Mouse (Mus musculus): ENCODE measurements around the gene Cox7a2l. TPM values are rescaled to one million over a fixed set of nuclear protein-coding genes. Genes with fewer than 3 reads are reported as not detected.

Gene Cox7a2l
- total RNA-seq (2014; rRNA removed) (184 and 203 TPM in 2 replicates), polyA plus RNA-seq (2012; rRNA removed) (88.8 and 114 TPM in 2 replicates)

DNA sequence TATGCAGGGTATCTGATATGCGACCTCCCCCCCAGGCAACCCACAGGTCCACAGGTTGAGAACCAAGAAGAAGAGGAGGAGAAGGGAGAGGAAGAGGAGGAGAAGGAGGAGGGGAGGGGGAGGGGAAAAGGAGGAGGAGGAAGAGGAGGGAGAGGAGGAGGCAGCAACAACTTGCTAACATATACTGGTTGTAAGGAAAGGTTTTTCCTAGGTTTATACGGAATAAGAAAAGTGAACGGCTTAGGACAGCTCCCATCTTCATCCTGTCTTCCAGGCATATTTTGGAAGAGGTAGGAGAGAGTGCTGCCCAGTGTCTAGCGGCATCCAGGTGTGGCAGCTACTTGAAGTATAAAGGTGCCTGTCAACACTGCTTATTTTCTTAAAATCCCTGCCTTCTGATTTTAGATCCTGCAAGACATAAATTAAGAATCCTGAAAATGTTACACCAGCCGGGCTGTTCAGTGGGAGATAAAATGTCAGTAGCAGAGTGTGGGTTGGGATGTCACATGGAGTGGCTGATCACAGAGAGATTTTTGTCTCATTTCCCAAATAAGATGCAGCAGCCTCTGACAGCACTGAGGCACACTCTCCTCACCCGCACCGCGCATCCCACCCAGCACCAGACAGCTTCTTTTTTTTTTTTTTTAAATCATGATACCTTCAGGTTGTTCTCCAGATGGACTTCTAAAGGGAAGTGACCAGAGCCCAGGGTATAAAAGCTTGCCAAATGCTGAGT is at the start of gene Cox7a2l:
Cox7a2l (minus strand) TSS at position 51 of the 736 bp plus-strand sequence.
- no peak within 1 kb of the TSS for H3K9ac ChIP-seq (ENCODE audit: low read depth, low read length)
- TF ChIP-seq CTCF (IDR thresholded peaks at IDR 0.05; ENCODE audit: low read depth, low read length) (no peak), POLR2A (IDR thresholded peaks at IDR 0.05; ENCODE audit: extremely low read depth, insufficient read depth, low read length) (no peak)
- peaks cover 6% of the 10 kb centered on the region; the same call in 1 of the 2 replicates for H3K4me1 ChIP-seq (ENCODE audit: control insufficient read depth, insufficient read depth, low read length)
- no peak for DNase-seq (ENCODE audit: extremely low read depth, low read depth, low spot score)
- H3K36me3 ChIP-seq (ENCODE audit: control insufficient read depth, insufficient read depth, low read length), result no peaks in the 10 kb centered on the region
- H3K4me3 ChIP-seq (ENCODE audit: insufficient read depth, low read depth, low read length), result no peak within 1 kb of the TSS
- H3K27me3 ChIP-seq (ENCODE audit: control insufficient read depth, insufficient read depth, low read length), result no peaks in the 10 kb centered on the region
- peaks cover 16% of the 10 kb centered on the region for H3K79me2 ChIP-seq (ENCODE audit: control insufficient read depth, insufficient read depth, low read length)
- 94% methylated on average over 8 of the region's 8 CpGs for WGBS
- H3K27ac ChIP-seq (replicated peaks; ENCODE audit: insufficient read depth, low read depth, low read length), result no peak within 1 kb of the TSS

DNA sequence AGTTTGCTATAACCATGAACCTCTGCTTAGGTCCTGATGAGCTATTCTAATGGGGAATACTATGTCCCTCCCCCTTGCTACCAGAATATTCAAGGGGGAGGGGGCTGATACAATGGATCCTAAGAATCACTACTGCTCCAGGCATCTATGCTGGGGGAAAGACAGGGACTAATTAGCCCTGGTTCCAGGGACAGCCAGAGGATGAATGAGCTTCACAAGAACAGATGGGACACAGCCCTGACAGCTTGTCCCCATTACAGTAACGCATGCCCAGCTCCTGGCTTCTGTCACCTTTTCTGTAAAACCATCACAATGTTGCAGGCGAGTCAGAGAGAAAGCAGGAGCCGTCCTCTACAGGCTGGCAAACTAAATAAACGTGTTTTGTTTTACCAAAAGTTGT is 48.4 kb upstream of the Cox7a2l start:
- Histone ChIP-seq H3K27me3 (ENCODE audit: control insufficient read depth, insufficient read depth, low read length) (no peaks in the 10 kb centered on the region), H3K4me3 (ENCODE audit: insufficient read depth, low read depth, low read length) (no peak overlapping the region), H3K36me3 (ENCODE audit: control insufficient read depth, insufficient read depth, low read length) (no peaks in the 10 kb centered on the region), H3K9ac (ENCODE audit: low read depth, low read length) (no peak overlapping the region), H3K27ac (replicated peaks; ENCODE audit: insufficient read depth, low read depth, low read length) (no peak overlapping the region), H3K79me2 (ENCODE audit: control insufficient read depth, insufficient read depth, low read length) (no peaks in the 10 kb centered on the region), H3K4me1 (ENCODE audit: control insufficient read depth, insufficient read depth, low read length) (peaks cover 5% of the 10 kb centered on the region; the same call in 1 of the 2 replicates)
- 90% methylated on average over 4 of the region's 4 CpGs for WGBS
- no peak for TF ChIP-seq CTCF (IDR thresholded peaks at IDR 0.05; ENCODE audit: low read depth, low read length)
- no peak for TF ChIP-seq POLR2A (IDR thresholded peaks at IDR 0.05; ENCODE audit: extremely low read depth, insufficient read depth, low read length)
- DNase-seq (ENCODE audit: extremely low read depth, low read depth, low spot score), result no peak

DNA sequence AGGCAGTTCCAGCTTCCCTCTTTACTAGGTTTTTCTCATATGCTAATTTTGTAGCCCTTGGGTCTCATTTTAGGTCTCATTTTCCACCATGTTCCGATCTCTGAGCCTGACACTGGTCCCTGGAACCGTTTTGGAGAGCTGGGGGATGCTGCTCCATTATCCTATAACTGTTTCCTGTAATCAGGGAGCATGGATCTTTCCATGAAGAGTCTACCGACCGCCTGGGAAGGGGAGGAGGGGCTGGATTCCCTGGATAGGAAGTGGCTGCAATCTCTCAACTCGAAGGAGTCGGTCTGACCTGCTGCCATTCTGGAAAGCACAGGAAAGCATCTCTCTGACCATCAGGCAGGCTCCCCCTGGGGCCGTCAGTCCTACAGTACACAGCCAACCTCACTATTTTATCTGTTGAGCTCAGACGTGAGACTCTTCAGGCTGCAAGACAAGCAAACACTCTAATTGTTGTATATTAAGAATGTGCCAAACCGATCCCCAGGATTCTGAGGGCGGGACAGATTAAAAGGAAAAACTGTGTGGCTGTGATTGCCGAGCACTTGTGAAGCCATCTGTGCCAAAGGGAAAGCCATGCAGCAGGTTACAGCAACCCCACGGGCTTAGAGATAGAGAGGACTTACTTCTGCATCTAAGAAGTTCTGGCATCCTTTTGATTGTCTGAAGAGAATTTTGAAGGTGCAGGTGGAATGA is 47.1 kb upstream of the Cox7a2l start:
- TF ChIP-seq CTCF (IDR thresholded peaks at IDR 0.05; ENCODE audit: low read depth, low read length) (no peak), POLR2A (IDR thresholded peaks at IDR 0.05; ENCODE audit: extremely low read depth, insufficient read depth, low read length) (no peak)
- DNase-seq (ENCODE audit: extremely low read depth, low read depth, low spot score), result no peak
- WGBS, result 67% methylated on average over 12 of the region's 12 CpGs
- Histone ChIP-seq H3K27ac (replicated peaks; ENCODE audit: insufficient read depth, low read depth, low read length) (no peak overlapping the region), H3K4me3 (ENCODE audit: insufficient read depth, low read depth, low read length) (no peak overlapping the region), H3K79me2 (ENCODE audit: control insufficient read depth, insufficient read depth, low read length) (no peaks in the 10 kb centered on the region), H3K4me1 (ENCODE audit: control insufficient read depth, insufficient read depth, low read length) (peaks cover 5% of the 10 kb centered on the region; the same call in 1 of the 2 replicates), H3K9ac (ENCODE audit: low read depth, low read length) (no peak overlapping the region), H3K27me3 (ENCODE audit: control insufficient read depth, insufficient read depth, low read length) (no peaks in the 10 kb centered on the region), H3K36me3 (ENCODE audit: control insufficient read depth, insufficient read depth, low read length) (no peaks in the 10 kb centered on the region)

DNA sequence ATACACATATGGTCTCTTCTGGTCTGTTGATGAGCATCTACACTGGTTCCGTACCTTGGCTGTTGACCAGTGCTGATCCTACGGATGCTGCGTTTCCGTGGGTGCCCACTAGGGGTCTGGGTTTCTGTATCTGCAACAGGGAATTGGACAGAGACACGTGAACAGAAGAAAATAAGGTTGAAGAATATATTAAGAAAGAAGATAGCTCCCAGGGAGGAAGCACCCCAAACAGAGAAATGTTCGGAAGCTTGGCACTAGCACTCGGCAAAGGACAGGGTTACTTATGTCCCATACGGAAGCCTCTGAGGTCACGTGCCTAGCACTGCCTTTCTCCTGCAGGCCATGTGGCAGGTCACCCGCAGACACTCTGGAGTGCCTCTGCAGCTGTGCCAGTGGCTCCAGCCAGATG is 46.6 kb upstream of the Cox7a2l start:
- TF ChIP-seq POLR2A (IDR thresholded peaks at IDR 0.05; ENCODE audit: extremely low read depth, insufficient read depth, low read length) (no peak), CTCF (IDR thresholded peaks at IDR 0.05; ENCODE audit: low read depth, low read length) (peak; percentile 77)
- H3K27me3 ChIP-seq (ENCODE audit: control insufficient read depth, insufficient read depth, low read length), result no peaks in the 10 kb centered on the region
- no peak overlapping the region for H3K9ac ChIP-seq (ENCODE audit: low read depth, low read length)
- no peak overlapping the region for H3K4me3 ChIP-seq (ENCODE audit: insufficient read depth, low read depth, low read length)
- no peaks in the 10 kb centered on the region for H3K36me3 ChIP-seq (ENCODE audit: control insufficient read depth, insufficient read depth, low read length)
- peak; percentile 61 for DNase-seq (ENCODE audit: extremely low read depth, low read depth, low spot score)
- H3K79me2 ChIP-seq (ENCODE audit: control insufficient read depth, insufficient read depth, low read length), result no peaks in the 10 kb centered on the region
- peaks cover 5% of the 10 kb centered on the region; the same call in 1 of the 2 replicates for H3K4me1 ChIP-seq (ENCODE audit: control insufficient read depth, insufficient read depth, low read length)
- H3K27ac ChIP-seq (replicated peaks; ENCODE audit: insufficient read depth, low read depth, low read length), result no peak overlapping the region
- WGBS, result 59% methylated on average over 10 of the region's 10 CpGs

DNA sequence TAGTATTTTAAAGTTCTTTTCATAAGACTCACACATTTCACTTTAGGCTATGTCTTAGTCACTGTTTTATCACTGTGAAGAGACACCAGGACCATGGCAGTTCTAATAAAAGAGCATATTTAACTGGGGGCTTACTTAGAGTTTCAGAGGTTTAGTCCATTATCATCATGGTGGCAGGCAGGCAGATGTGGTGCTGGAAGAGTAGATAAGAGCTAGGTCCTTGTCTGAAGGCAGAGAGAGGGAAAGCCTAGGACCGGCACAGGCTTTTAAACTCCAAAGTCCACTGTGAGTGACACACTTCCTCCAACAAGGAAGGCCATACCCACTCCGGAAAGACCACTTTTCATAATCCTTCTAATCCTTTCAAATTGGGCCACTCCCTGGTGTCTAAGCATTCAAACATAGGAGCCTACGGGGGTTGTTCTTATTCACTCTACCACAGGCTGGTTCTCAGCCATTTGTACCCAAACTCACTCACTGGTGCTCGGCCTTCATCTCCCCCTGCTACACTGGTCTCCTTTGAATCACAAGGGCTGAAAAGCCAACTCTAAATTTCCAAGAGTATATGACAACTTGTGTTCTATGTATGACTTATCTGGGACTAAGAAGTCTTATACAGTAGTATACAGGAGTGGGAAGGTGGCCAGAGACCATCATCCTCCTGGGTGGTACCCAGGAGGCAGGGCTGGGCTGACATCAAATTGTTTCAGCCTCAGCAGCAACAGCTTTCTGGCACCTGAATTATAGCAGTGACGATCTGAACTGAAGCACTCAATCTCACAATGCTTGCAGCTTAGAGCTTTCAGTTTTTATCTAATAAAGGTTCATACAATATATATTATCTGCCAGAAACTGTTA is 45.3 kb upstream of the Cox7a2l start:
- TF ChIP-seq CTCF (IDR thresholded peaks at IDR 0.05; ENCODE audit: low read depth, low read length), result no peak
- TF ChIP-seq POLR2A (IDR thresholded peaks at IDR 0.05; ENCODE audit: extremely low read depth, insufficient read depth, low read length), result no peak
- Histone ChIP-seq H3K9ac (ENCODE audit: low read depth, low read length) (no peak overlapping the region), H3K27me3 (ENCODE audit: control insufficient read depth, insufficient read depth, low read length) (no peaks in the 10 kb centered on the region), H3K36me3 (ENCODE audit: control insufficient read depth, insufficient read depth, low read length) (no peaks in the 10 kb centered on the region), H3K4me1 (ENCODE audit: control insufficient read depth, insufficient read depth, low read length) (peaks cover 4% of the 10 kb centered on the region; the same call in 1 of the 2 replicates), H3K27ac (replicated peaks; ENCODE audit: insufficient read depth, low read depth, low read length) (no peak overlapping the region), H3K79me2 (ENCODE audit: control insufficient read depth, insufficient read depth, low read length) (no peaks in the 10 kb centered on the region), H3K4me3 (ENCODE audit: insufficient read depth, low read depth, low read length) (no peak overlapping the region)
- DNase-seq (ENCODE audit: extremely low read depth, low read depth, low spot score), result no peak
- 98% methylated on average over 5 of the region's 5 CpGs for WGBS
